Mouse (Mus musculus): ENCODE measurements around the gene Nrsn2. TPM values are rescaled to one million over a fixed set of nuclear protein-coding genes. Genes with fewer than 3 reads are reported as not detected.

The Nrsn2 gene
- polyA plus RNA-seq, 1 experiment from 2014 or later: 51.0 TPM

Other genes with a start within 250 kb of the Nrsn2 start
- gene Tcf15, start 233.1 kb downstream of the Nrsn2 start, polyA plus RNA-seq (2015; fragmentation: Nextera tagmentation; extraction: Ambion mirVana): 1.1 TPM in 2 replicates
- gene Csnk2a1, start 149.8 kb downstream of the Nrsn2 start, polyA plus RNA-seq (2015; fragmentation: Nextera tagmentation; extraction: Ambion mirVana): 106 and 110 TPM in 2 replicates
- gene Tbc1d20, start 82.8 kb downstream of the Nrsn2 start, polyA plus RNA-seq (2015; fragmentation: Nextera tagmentation; extraction: Ambion mirVana): 37.1 and 38.3 TPM in 2 replicates
- 117 and 120 TPM in 2 replicates for gene Rbck1, start 44.0 kb downstream of the Nrsn2 start, polyA plus RNA-seq (2015; fragmentation: Nextera tagmentation; extraction: Ambion mirVana)
- 1.9 and 2.0 TPM in 2 replicates for gene Trib3, start 32.6 kb downstream of the Nrsn2 start, polyA plus RNA-seq (2015; fragmentation: Nextera tagmentation; extraction: Ambion mirVana)
- gene Sox12, start 21.4 kb upstream of the Nrsn2 start, polyA plus RNA-seq (2015; fragmentation: Nextera tagmentation; extraction: Ambion mirVana): 15.4 and 17.0 TPM in 2 replicates
- 18.0 and 20.2 TPM in 2 replicates for gene Zcchc3, start 38.4 kb upstream of the Nrsn2 start, polyA plus RNA-seq (2015; fragmentation: Nextera tagmentation; extraction: Ambion mirVana)
- gene 6820408C15Rik, start 38.9 kb upstream of the Nrsn2 start, polyA plus RNA-seq (2015; fragmentation: Nextera tagmentation; extraction: Ambion mirVana): 1.9 and 2.5 TPM in 2 replicates
- not detected in 2 replicates for gene Defb23, start 88.0 kb upstream of the Nrsn2 start, polyA plus RNA-seq (2015; fragmentation: Nextera tagmentation; extraction: Ambion mirVana)
- gene Defb20, start 100.4 kb upstream of the Nrsn2 start, polyA plus RNA-seq (2015; fragmentation: Nextera tagmentation; extraction: Ambion mirVana): not detected in 2 replicates
- gene Defb22, start 113.5 kb upstream of the Nrsn2 start, polyA plus RNA-seq (2015; fragmentation: Nextera tagmentation; extraction: Ambion mirVana): not detected in 2 replicates
- gene Defb26, start 135.1 kb upstream of the Nrsn2 start, polyA plus RNA-seq (2015; fragmentation: Nextera tagmentation; extraction: Ambion mirVana): not detected in 2 replicates
- not detected in 2 replicates for gene Defb28, start 141.6 kb upstream of the Nrsn2 start, polyA plus RNA-seq (2015; fragmentation: Nextera tagmentation; extraction: Ambion mirVana)
- not detected in 2 replicates for gene Defb29, start 163.5 kb upstream of the Nrsn2 start, polyA plus RNA-seq (2015; fragmentation: Nextera tagmentation; extraction: Ambion mirVana)
- not detected in 2 replicates for gene Gm17416, start 192.7 kb upstream of the Nrsn2 start, polyA plus RNA-seq (2015; fragmentation: Nextera tagmentation; extraction: Ambion mirVana)
- gene Defb21, start 196.1 kb upstream of the Nrsn2 start, polyA plus RNA-seq (2015; fragmentation: Nextera tagmentation; extraction: Ambion mirVana): not detected in 2 replicates
- gene Defb19, start 203.7 kb upstream of the Nrsn2 start, polyA plus RNA-seq (2015; fragmentation: Nextera tagmentation; extraction: Ambion mirVana): not detected in 2 replicates
- gene Defb45, start 222.8 kb upstream of the Nrsn2 start, polyA plus RNA-seq (2015; fragmentation: Nextera tagmentation; extraction: Ambion mirVana): not detected in 2 replicates
- not detected in 2 replicates for gene Defb36, start 227.7 kb upstream of the Nrsn2 start, polyA plus RNA-seq (2015; fragmentation: Nextera tagmentation; extraction: Ambion mirVana)
- not detected in 2 replicates for gene Defb25, start 246.4 kb upstream of the Nrsn2 start, polyA plus RNA-seq (2015; fragmentation: Nextera tagmentation; extraction: Ambion mirVana)